Mouse (Mus musculus) CH12.LX (cell line): ENCODE results near the gene Mettl26.

Experiments used
- CTCF ChIP-seq, 2 experiments: IDR thresholded peaks in 1 of 2; conservative IDR thresholded peaks in 1 of 2; 2 replicates each; pipeline ENCODE4 v1.5.1; 2011 to 2012; ENCODE audit warnings: low read depth in 2 of 2, low read length in 2 of 2, improper control_type of control experiment in 1 of 2, inconsistent platforms in 1 of 2, mild to moderate bottlenecking in 1 of 2, moderate library complexity in 1 of 2
- EP300 ChIP-seq: IDR thresholded peaks from 2 replicates; pipeline ENCODE4 v1.6.1; 2011; ENCODE audit warnings: low read length, improper control_type of control experiment
- SIN3A ChIP-seq: IDR thresholded peaks from 2 replicates; pipeline ENCODE4 v1.6.1; 2012; ENCODE audit warnings: low read length, improper control_type of control experiment, inconsistent platforms

- TF ChIP-seq CTCF (conservative IDR thresholded peaks at IDR 0.05 in 1 of 2, IDR thresholded peaks at IDR 0.05 in 1 of 2; ENCODE audit: low read depth in 2 of 2, low read length in 2 of 2), result no peak
- no peak for TF ChIP-seq SIN3A
- TF ChIP-seq EP300, result no peak
These were observed 47.2 kb downstream of the Mettl26 start for GRCm38 (mm10) chr17:25922120-25922519.
